Mouse (Mus musculus): ENCODE results near the gene Tcp1. TPM values are rescaled to one million over a fixed set of nuclear protein-coding genes. Genes with fewer than 3 reads are reported as not detected.

The Tcp1 gene
- polyA plus RNA-seq, 1 experiment from 2014 or later: 440 TPM

DNA sequence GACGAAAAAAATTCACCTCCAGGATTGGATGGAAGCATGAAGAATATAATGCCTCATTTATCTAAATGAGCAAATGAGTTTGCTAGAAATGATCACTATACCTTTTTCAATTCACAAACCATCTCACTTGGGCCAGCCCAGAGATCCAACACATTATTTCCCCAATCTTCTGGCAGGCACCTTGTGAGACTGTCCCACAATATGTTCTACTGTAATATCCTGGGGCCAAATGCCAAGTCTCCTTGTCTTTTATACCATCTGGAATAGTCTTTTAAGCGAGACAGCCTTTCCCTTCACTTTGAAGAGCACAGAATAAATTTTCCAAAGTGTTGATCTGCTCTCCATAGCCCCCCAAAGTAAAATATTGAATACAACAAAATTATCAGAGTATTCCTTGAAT, 58.4 kb downstream of the Tcp1 start:
- H3K4me2 ChIP-seq: no peak overlapping the region
- peaks cover 9% of the 10 kb centered on the region for H3K36me3 ChIP-seq (ENCODE audit: control insufficient read depth, insufficient read depth, low read length)
- H3K9ac ChIP-seq (ENCODE audit: low read depth, low read length): no peak overlapping the region
- WGBS (ENCODE audit: insufficient replicate concordance): 86% methylated on average over 2 of the region's 2 CpGs
- H3K27ac ChIP-seq (ENCODE audit: low read depth, low read length): no peak overlapping the region
- ATAC-seq (replicated peaks; ENCODE audit: insufficient number of reproducible peaks, low FRiP score, low TSS enrichment): no peak
- no peaks in the 10 kb centered on the region for H3K4me1 ChIP-seq (ENCODE audit: control insufficient read depth, insufficient read depth, low read length)
- H3K9me3 ChIP-seq (replicated peaks; ENCODE audit: control insufficient read depth, low read length): no peaks in the 10 kb centered on the region
- no peak overlapping the region for H3K4me3 ChIP-seq (ENCODE audit: low read depth, low read length)
- no peaks in the 10 kb centered on the region for H3K27me3 ChIP-seq (ENCODE audit: control insufficient read depth, insufficient read depth, low read length)

Other genes starting within 250 kb of the Tcp1 start
- gene Slc22a1, start 239.9 kb upstream of the Tcp1 start, polyA plus RNA-seq (2014; fragmentation: Nextera tagmentation; extraction: Ambion mirVana): 0.82 and 2.1 TPM in 2 replicates
- 199 and 238 TPM in 2 replicates for gene Igf2r, start 146.0 kb upstream of the Tcp1 start, polyA plus RNA-seq (2014; fragmentation: Nextera tagmentation; extraction: Ambion mirVana)
- 0.17 and 0.54 TPM in 2 replicates for gene Mas1, start 47.6 kb upstream of the Tcp1 start, polyA plus RNA-seq (2014; fragmentation: Nextera tagmentation; extraction: Ambion mirVana)
- 0.10 and 0.25 TPM in 2 replicates for gene Mrgprh, start 39.7 kb upstream of the Tcp1 start, polyA plus RNA-seq (2014; fragmentation: Nextera tagmentation; extraction: Ambion mirVana)
- 1.2 and 1.7 TPM in 2 replicates for gene Pnldc1, start 5.5 kb upstream of the Tcp1 start, polyA plus RNA-seq (2014; fragmentation: Nextera tagmentation; extraction: Ambion mirVana)
- gene Mrpl18, start 644 bp downstream of the Tcp1 start, polyA plus RNA-seq (2014; fragmentation: Nextera tagmentation; extraction: Ambion mirVana): 196 and 205 TPM in 2 replicates
- gene Acat3, start 24.9 kb downstream of the Tcp1 start, polyA plus RNA-seq (2014; fragmentation: Nextera tagmentation; extraction: Ambion mirVana): 0.13 and 0.70 TPM in 2 replicates
- gene Acat2, start 45.0 kb downstream of the Tcp1 start, polyA plus RNA-seq (2014; fragmentation: Nextera tagmentation; extraction: Ambion mirVana): 38.3 and 56.5 TPM in 2 replicates
- 83.4 and 88.8 TPM in 2 replicates for gene Wtap, start 78.5 kb downstream of the Tcp1 start, polyA plus RNA-seq (2014; fragmentation: Nextera tagmentation; extraction: Ambion mirVana)
- 308 and 326 TPM in 2 replicates for gene Sod2, start 91.1 kb downstream of the Tcp1 start, polyA plus RNA-seq (2014; fragmentation: Nextera tagmentation; extraction: Ambion mirVana)
- 0.19 TPM in 1 of 2 replicates, not detected in the other for gene Gpr31b, start 136.6 kb downstream of the Tcp1 start, polyA plus RNA-seq (2014; fragmentation: Nextera tagmentation; extraction: Ambion mirVana)
- gene Tcp10b, start 145.4 kb downstream of the Tcp1 start, polyA plus RNA-seq (2014; fragmentation: Nextera tagmentation; extraction: Ambion mirVana): not detected in 2 replicates
- gene Unc93a, start 216.1 kb downstream of the Tcp1 start, polyA plus RNA-seq (2014; fragmentation: Nextera tagmentation; extraction: Ambion mirVana): not detected in 2 replicates

Measured in heart, embryonic 11.5 days (tissue).